Mouse (Mus musculus) right cerebral cortex, postnatal 25 days (tissue): ENCODE measurements at regions not wholly inside any gene's neighbourhood (a gene's known extent, or its start where the extent isn't known, plus 50 kb on each side); places are given as distances from the start of the nearest gene placed in this dataset.

Experiments used
- DNase-seq: peaks from one replicate; pipeline ENCODE4 v3.0.0; 2022

DNA sequence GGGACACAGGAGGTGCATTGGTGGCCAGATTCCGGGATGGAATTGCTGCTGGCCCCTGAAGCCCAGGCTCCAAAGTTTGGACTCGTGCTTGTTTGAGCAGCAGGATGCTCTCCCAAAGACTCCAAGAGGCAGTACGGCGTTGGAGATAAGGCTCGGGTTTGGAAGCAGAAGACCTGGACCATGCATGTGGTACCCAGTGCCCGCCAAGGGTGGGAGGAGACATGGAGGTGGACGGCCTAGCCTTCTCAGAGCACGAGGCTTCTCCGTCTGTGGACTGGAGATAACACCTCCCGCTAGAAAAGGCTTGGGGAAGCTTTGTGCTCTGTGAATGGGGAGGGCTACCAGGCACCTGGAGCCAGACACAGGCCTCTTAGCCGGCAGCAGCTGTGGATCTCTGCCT is 271.7 kb downstream of the Rps6kc1 start:
- DNase-seq = no peak

DNA sequence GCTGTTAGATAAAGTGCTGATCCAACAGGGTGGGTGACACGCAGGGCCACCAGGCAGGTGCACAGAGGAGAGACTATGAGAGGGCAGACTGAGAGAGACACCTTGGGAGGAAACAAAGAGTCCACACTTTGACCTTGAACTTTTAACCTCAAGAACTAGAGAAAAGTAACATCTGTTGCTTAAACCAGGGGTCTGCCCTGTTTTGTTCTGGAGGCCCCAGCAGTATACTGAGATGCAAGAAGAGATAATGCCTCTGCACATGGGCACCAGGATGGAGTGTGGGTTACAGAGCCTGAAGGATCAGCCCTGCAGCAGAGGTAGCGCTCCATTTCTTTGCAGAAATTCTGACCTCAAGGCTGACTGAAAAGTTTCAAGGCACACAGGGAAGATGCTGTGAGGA is 276.6 kb downstream of the Rps6kc1 start:
- no peak for DNase-seq

DNA sequence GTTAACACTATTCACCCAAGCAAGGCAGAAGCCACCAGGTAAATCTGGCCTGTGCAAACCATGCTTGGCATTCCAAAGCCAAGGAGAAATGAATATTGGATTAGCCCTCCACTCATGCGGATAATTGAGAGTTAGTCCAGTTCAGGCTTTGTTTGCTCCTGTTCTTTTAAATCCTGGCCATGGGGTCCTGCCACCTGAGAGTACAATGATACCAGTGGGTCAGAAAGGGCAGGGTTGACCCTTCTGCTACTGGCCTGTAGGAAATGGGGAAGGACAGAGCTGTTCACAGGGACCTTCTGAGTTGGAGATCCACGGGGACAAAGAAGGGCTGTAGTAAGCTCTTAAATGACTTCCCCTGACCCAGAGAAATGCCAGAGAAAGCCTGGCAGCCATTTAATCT is 279.9 kb downstream of the Rps6kc1 start:
- DNase-seq = no peak

DNA sequence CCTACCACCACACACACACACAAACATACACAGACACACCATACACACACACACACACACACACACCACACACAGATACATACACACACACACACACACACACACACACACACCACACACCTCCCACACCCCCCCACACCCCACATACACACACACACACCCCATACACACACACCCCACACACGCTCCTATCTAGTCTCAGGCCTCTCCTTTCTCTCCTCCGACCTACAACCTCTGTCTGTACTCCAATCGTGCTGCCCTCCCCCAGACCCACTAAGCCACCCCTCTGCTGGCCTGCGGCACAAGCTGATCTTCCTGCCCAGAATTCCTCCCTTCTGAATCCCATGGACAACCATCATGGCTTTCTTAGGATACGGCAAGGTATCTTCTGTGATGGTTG is 281.4 kb downstream of the Rps6kc1 start:
- DNase-seq = no peak

DNA sequence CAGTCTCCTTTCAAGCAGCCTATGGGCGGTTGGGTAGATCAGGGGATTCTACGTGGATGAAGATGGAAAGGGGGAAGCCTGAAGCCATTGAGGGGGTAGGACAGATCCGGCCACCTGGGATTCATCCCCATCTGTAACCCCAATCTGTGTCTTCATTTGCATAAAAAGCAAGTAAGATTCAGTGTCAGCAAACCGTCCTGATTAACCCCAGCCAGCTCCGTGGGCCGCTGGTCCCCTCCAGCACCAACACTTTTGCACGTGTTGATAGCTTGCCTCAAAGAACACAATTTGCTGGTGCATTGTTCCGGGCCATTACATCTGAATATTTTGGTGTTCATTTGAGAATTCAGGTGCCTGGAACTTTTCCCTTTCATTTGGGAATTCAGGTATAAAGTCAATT is 287.7 kb downstream of the Rps6kc1 start:
- no peak for DNase-seq

DNA sequence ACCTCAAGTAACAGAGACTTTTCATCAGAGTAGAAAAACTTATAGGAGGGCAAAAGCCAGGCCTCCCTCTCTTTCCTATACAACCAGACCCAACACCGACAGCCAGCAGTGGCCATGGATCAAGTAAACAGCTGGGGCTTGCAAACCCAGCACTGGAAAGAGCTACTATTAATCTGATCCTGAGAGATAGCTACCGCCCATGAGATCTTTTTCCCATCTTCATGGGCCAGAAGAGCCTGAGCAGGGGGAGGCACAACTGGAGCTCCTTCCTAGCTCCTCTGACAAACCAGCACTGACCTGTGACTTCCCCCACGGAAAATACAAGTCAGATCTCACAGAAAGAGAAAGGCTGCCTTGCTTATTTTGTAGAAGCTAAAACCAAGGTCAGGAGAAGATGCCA is 311.1 kb downstream of the Rps6kc1 start:
- no peak for DNase-seq

DNA sequence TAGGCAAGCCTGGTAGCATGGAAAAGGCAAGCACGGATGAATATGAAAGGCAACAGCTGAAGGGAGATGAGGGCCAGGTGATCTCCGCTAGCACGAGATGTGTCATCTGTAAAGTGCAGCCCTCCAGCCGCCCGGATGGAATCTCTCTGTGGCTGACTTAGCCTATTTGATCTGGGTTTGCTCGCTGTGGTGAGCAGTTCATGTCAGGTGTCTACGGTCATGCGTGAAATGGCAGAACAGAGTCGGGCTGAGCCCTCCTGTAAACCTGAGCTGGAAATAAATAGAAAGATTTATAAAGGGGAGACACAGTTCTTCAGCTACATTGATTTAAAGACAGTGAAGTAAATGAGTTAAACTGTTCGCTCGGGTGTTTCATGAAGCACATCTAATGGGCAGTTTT is 311.9 kb downstream of the Rps6kc1 start:
- DNase-seq = no peak

DNA sequence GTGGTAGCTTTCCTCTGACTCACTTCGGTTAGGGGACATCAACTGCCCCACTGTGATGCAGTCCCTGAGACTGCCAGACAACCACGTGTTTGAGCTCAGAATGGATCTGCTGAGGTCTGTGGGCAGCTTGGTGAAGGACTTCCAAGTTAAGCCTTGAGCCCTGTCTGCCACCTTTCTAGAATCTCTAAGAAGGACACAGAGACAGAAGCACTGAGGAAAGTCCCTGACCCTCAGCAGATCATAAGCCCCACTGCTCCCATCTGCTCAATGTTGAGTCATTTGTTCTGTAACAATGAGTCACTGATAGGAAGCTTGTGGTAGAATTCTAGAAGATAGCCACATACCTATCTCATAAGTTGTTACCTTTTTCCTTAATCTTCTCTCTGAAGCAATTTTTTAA is 315.4 kb downstream of the Rps6kc1 start:
- peak; percentile 29 for DNase-seq

DNA sequence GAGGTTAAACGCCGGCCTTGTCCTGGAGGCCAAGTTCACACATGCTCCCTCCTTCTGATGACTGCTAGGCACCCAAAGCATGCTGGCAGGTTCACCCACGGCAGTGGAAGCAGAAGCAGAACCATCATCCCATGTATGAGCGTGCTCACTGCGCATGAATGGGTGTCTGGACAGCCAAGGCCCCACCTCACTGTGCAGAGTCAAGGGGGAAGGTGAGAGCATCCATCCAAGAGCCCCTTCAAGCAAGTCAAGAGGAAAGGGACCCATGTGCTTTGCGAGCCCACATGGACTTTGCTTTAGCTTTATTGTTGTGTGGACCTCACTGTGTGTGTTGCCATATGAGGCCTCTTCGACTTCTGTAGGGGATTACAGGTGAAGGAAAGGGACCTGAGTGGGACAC is 319.9 kb downstream of the Rps6kc1 start:
- no peak for DNase-seq

DNA sequence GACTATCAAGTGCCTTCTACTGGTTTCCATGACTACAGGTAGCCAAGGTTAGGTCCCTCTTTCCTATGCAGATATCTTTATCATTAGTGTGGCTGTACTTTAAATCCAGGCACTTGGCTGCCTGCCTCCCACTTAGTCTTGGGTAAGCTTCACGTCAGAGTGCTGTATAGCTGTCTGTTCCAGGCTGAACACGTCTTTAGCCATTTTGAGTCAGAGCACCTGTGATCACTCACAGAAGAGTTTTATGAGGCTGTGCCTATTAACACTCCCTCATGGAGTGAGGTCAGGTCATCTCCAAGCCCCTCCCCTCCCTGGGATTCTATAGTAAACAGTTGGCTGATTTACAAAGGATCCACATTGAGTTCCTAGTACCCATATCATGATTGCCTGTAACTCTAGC is 322.0 kb downstream of the Rps6kc1 start:
- DNase-seq = no peak

DNA sequence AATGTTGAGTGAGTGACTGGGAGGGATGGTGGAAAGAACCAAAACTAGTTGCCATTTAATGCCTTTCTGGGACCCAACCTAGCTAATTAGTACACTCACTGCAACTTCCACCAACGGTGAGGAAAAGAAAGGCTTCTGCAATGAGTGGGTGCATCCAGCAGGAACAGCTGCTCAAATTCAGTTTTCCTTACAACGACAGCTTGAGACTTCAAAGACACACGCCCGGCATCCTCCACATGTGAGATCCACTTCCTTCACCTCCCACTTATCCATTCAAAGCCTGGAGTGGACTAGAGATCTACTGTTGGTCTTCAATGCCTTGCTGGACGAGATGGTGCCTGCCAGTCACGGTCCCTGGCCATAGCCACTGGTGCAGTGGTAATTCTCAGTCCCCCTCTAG is 328.3 kb downstream of the Rps6kc1 start:
- DNase-seq = no peak

DNA sequence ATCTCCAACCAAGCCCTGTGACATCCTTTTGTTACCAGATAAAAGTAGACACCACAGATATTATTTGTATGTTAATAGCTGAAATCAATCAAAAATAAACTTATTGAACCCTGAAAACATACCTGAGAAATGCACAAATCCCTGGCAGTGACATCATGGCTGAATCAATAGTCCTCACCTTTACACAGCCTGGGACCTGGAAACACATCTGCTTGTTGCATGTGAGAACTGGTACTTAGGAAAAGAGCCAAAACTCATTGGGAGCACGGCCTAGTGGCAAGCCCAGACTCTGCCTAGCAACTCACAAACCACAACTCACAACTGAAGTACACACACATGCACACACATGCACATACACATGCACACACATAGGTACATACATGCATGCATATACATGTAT is 330.9 kb downstream of the Rps6kc1 start:
- no peak for DNase-seq

DNA sequence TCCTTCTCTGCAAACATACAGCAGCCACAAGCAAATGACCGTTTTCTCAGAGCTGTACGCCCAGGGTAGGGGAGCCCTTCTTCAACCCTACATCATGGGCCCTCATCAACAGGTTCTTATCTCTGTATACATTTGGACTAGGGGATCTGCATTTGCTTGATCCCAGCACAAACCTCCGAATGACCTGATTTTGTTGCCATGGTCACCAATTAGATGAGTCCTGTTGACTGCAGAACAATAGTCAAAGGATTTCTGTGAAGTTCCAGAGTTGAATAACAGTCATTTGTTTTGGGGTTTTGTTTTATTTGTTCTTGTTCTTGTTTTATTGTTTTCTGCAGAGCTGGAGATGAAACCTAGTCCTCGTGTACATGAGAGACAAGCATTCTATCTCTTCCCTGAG is 340.6 kb downstream of the Rps6kc1 start:
- no peak for DNase-seq

DNA sequence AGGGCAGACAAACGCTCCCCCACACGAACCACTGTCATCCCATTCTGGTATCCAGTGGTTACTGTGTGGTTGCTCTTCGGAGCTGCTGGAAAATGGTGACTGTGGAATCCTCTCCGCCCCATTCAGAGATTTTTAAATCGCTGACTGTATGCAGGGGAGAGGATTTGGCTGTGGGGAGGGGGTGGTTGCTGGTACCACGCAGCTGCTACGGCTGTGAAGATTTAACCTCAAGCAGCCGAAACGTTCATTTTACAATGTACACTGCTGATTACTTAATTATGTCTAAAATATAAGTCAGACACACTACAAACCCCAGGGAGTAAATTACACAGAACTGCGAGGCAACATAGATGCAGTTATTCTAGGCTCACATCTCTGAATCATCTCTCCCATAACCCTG is 341.0 kb downstream of the Rps6kc1 start:
- DNase-seq = no peak

DNA sequence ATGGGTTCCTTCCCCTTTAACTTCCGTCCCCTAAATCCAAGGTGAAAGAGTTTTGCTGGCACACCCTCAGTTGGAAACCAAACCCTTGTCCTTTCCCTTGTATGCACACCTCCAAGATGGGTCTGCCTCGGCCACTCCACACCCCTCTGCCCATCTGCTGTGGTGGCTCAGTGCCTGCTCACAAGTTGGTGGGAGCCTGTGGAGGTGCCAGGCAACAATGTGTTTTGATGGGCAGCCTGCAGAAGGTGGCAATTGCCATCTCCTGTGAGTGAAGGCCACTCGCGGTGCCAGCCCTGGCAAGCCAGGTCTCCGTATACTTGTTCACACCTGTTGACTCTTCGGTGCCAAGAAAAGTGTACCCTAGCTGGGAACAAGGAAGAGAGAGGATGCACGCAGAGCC is 344.8 kb downstream of the Rps6kc1 start:
- no peak for DNase-seq

DNA sequence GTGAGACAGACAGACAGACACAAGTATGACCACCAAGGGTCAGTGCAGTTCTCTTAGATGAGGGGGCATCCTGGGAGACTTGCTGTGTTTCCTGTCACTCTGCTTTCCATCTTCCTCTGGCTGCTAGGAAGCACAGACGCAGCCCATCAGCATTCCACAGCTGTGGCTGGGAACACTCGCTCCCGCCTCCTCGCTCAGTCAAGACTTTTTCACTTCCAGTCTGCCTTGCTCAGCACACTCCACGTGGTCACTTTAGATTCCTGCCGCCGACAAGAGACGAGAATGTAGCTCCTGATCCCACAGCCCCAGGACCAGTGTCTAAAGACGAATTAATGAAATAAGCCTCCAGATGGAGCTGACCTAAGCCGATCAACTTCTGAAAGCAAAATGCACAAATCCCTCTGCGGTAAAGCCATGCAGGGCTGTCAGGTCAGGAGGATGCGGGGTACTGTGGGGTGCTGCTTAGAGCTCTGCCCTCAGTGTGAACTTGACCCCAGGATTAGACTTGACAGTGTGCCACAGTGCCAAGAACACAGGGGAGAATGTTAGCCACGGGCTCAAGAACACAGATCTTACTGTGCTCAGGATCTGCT is 348.6 kb downstream of the Rps6kc1 start:
- no peak for DNase-seq

DNA sequence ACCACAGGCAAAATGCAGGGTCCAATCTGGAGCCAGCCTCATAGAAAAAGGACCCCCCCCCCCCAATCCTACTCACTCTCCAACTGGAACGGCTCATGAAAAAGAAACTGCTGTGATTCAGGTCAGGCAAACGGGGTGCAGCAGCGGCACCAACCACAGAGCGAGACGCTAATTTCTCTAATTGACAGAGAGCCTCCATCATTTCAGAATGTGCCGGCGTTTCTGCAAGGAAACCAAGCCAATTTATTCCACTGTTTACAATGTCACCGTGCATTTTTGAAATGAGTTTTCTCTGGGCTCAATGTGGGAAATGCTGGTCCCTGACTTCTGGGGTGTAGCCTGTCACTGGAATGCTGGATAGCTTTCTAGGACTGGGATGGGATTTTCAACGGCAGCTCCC is 351.5 kb downstream of the Rps6kc1 start:
- no peak for DNase-seq

DNA sequence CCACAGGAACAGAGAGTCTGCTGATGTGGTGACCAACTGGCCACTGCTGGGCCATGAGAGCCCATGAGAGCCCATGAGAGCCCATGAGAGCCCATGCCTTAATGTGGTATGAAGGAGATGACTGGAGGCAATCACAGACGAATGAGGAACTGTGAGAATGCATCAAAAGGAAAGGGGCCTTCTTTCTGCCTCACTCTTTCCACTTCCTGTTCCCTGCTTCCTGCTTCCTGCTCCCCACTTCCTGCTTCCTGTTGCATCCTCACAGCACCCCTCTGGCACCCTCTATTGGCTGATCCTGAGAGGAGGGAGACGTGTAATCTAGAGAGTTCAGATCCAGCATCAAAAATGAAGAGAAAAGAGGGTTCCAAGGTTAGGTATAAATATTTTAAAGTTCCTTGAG is 369.7 kb downstream of the Rps6kc1 start:
- DNase-seq = no peak

DNA sequence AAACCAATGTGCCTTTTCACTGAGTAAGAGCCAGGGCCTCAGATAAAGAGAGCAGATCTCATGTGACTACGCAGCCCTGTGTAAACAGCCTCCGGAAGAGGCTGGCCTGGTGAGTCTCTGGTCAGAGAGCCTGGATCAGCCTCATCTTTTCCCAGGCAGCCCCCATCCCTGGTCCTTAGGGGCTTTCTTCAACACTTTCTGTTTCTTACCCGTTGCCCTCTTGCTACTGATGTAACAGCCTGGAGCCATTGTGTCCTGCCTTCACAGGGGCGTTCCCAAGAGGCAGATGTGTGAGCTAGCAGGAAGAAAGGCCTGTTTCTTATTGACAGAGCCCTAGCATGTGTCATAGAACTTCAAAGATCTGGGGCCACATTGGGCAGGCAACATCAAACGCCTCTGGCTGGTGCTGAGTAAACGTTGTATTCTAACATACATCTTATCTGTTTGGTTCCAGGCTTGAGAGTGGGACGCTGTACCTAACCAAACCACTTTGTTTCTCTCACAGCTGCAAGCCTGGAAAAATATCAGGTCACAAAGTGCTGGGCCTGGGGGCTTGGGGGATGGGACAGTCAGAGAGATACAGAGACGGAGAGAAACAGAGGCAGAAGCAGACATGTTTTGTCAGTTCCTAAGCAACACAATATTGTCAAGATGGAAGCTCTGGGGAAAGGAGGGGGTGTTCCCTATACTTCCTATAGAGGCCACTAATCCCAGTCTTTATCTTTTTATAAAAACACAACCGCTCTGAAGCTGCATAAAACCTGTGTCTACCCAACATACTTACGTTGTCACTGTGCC is 362.6 kb upstream of the Prox1 start:
- DNase-seq = no peak

DNA sequence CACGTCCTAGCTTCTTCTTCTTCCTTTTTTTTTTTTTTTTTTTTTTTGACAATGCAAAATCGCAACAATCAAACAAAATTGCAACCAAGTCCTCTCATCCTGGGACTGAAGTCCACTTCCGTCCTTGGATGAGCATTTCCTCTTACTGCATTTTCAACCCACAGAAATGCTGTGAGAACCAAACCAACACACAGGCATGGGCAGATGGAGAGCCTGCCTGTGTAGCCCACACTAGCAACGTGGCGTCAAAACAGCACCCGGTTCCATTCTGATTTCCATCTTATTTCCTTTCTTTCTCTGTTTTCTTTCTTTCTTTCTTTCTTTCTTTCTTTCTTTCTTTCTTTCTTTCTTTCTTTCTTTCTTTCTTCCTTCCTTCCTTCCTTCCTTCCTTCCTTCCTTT is 360.7 kb upstream of the Prox1 start:
- DNase-seq = no peak

DNA sequence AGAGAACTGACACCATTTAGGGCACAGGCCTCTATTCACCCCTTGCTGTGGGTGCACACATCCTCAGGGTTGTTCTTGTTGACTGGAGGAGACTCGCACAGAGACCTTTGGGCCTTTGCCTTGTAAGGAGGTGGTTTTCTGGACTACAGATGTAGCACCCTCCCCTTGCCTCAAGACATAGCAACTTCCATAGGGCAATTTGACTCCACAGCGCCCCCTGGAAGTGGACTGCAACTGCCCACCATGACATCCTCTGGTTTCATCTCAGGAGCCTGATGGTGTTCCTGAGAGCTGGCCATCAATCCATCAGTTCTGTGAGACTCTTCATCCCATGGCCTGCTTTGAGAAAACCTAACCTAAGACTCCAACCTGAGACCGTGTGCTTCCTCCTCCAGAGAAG is 359.6 kb upstream of the Prox1 start:
- no peak for DNase-seq

DNA sequence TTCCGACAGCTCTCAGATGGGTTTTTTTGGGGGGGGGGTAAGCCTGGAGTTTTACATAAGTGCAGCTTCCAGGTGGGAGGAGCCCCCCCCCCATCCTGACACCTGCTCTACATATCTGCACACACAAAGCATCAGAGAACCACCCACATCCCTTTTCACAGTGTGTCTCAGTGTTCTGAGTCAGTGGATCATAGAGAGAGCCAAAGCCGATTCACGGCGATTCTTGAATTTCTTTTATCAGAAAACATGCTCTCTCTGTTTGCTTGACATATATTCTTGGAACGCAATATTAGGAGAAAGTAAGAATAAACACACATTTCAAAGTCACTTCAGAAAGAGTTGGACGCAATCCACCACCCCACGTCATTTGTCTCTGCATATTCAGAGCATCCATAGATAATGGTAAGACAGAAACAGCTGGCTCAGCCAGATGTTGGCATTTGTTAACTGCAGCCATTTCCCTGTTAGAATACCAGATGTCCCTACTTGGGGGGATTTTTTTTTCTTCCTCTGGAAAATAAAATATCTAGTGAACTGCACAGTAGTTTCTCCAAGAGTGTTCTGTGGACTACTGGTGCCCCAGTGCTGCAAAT is 357.1 kb upstream of the Prox1 start:
- no peak for DNase-seq

DNA sequence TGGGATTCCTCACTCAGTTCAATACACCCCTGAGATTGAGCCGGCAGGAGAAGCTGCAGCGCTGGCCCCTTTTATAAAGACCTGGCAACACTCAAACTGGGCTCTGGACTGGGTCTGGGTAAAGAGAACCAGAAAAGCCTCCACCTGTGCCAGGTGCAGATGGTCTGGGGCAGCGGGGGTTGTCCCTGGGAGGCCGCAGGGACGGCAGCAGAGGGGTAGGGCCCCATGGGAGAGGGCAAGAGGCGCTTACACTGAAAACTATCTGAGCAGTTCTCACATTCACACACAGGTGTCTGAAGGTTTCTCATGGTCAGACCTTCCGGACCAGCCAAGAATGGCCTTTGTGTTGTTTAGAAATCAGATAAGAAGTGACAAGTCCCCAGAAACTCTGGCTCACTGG is 356.1 kb upstream of the Prox1 start:
- DNase-seq = no peak

DNA sequence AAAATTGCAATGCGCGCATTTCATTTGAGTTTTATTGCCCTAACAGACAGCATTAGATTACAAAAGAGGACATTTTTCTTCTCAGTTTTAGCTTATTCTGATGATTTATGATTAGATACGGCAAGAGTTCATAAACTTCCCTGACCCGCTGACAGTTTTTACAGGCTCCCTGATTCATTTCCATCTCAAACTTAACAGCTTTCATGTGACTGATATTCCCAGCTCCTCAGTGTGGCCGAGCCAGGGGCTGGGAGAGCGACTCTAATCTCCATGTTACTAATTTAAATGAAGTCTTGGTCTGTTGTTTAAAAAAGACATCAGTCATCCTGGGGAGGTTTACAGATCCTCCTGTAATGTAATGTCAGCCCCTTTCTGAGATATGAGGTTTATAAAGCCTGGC is 355.5 kb upstream of the Prox1 start:
- DNase-seq = no peak

DNA sequence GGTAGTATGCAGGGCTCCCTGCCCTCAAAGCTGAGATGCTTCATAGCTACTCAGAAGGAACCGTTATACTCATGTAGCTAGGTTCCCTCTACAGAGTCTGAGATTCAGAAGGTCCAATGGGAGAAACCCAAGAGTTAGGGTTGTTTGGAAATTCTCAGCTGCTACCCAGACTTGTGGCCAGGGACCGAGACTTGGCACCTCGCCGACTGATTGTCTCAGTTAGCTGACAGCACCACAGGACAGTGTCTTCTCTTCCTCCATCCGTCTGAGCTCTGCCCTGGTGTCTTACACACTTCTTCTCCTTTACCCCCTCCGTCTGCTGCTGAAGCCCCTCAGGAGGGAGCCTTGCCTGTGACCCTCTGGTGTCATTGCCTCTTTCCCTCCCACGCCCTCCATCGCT is 329.6 kb upstream of the Prox1 start:
- DNase-seq = no peak
